Mouse (Mus musculus) liver, embryonic 13.5 days (tissue): ENCODE data around the gene 1700001C19Rik. TPM values are rescaled to one million over a fixed set of nuclear protein-coding genes. Genes with fewer than 3 reads are reported as not detected.

Experiments
- ATAC-seq: fragments of 200-750 bp; cut with Nextera tagmentation; 2 replicates; pipeline ENCODE4 v1.8.0; 2017; ENCODE audit warnings: low read depth, mild to moderate bottlenecking, moderate number of reproducible peaks, moderate library complexity
- DNase-seq: peaks from one replicate; pipeline ENCODE4 v3.0.0; 2022
- H3K27ac ChIP-seq: fragments of 300-500 bp; sonication (generic); 2 replicates; pipeline ENCODE4 v1.5.1; 2015; ENCODE audit warnings: moderate library complexity, mild to moderate bottlenecking, inconsistent platforms
- H3K27me3 ChIP-seq: fragments of 300-500 bp; sonication (generic); 2 replicates; pipeline ENCODE4 v1.6.1; 2015; ENCODE audit warnings: mild to moderate bottlenecking, inconsistent platforms
- H3K36me3 ChIP-seq: fragments of 300-500 bp; sonication (generic); 2 replicates; pipeline ENCODE4 v1.6.1; 2015; ENCODE audit warnings: mild to moderate bottlenecking, inconsistent platforms
- H3K4me1 ChIP-seq: fragments of 300-500 bp; sonication (generic); replicated peaks from 2 replicates; pipeline ENCODE4 v1.6.1; 2015; ENCODE audit warnings: inconsistent platforms
- H3K4me2 ChIP-seq: fragments of 300-500 bp; sonication (generic); 2 replicates; pipeline ENCODE4 v1.6.1; 2015; ENCODE audit warnings: inconsistent platforms, mild to moderate bottlenecking, moderate library complexity
- H3K4me3 ChIP-seq: fragments of 300-500 bp; sonication (generic); replicated peaks from 2 replicates; pipeline ENCODE4 v1.5.1; 2015; ENCODE audit warnings: mild to moderate bottlenecking, inconsistent platforms
- H3K9ac ChIP-seq: fragments of 300-500 bp; sonication (generic); 2 replicates; pipeline ENCODE4 v1.6.1; 2015; ENCODE audit warnings: mild to moderate bottlenecking, inconsistent platforms
- H3K9me3 ChIP-seq: fragments of 300-500 bp; sonication (generic); replicated peaks from 2 replicates; pipeline ENCODE4 v1.6.1; 2016; ENCODE audit warnings: inconsistent platforms
- WGBS: fragments of 180-500 bp; shearing (Covaris S2); methylation state at CpG from one replicate; pipeline ENCODE4 v1.1.7; 2015; ENCODE audit not compliant: insufficient replicate concordance; 5-methylcytosine and 5-hydroxymethylcytosine counted together
- polyA plus RNA-seq: library from polyadenylated mRNA; unstranded; fragments of >200 nt; fragmentation: Nextera tagmentation; extraction: Ambion mirVana; gene quantifications from 2 replicates; pipeline ENCODE4 v1.2.1, GENCODE M21; 2015

Gene 1700001C19Rik
- polyA plus RNA-seq, 1 experiment from 2014 or later: 0.88 TPM

GRCm38 (mm10) chr17:47446561-47446960 lies 9.4 kb upstream of the 1700001C19Rik start:
- Histone ChIP-seq H3K36me3 (no peaks in the 10 kb centered on the region), H3K27me3 (no peaks in the 10 kb centered on the region), H3K4me3 (no peak overlapping the region), H3K4me2 (no peak overlapping the region), H3K9me3 (no peaks in the 10 kb centered on the region), H3K9ac (0 out of 2 replicates have a peak overlapping the region, but pooled peaks have one; percentile 0), H3K27ac (peak overlapping the region; percentile 55), H3K4me1 (peaks cover 66% of the 10 kb centered on the region)
- WGBS: 65% methylated on average over 11 of the region's 11 CpGs
- DNase-seq (no peak), ATAC-seq (no peak)

- H3K4me1 ChIP-seq: peaks cover 72% of the 10 kb centered on the region
- no peak for DNase-seq
Measured at GRCm38 (mm10) chr17:47446025-47446424, 8.8 kb upstream of the 1700001C19Rik start.

GRCm38 (mm10) chr17:47445518-47445917 lies 8.3 kb upstream of the 1700001C19Rik start:
- Histone ChIP-seq H3K9ac (no peak overlapping the region), H3K27me3 (no peaks in the 10 kb centered on the region), H3K9me3 (no peaks in the 10 kb centered on the region), H3K36me3 (no peaks in the 10 kb centered on the region), H3K4me2 (no peak overlapping the region), H3K27ac (peak overlapping the region; percentile 55), H3K4me3 (no peak overlapping the region), H3K4me1 (peaks cover 76% of the 10 kb centered on the region)
- ATAC-seq: no peak
- WGBS: 36% methylated on average over 11 of the region's 11 CpGs
- DNase-seq: no peak

More at GRCm38 (mm10) chr17:47446025-47446424, 8.8 kb upstream of the 1700001C19Rik start:
- H3K27me3 ChIP-seq: no peaks in the 10 kb centered on the region
- ATAC-seq: peak; percentile 69
- no peaks in the 10 kb centered on the region for H3K36me3 ChIP-seq
- WGBS: 25% methylated on average over 9 of the region's 9 CpGs
- peak overlapping the region; percentile 55; the same call in 1 of the 2 replicates for H3K27ac ChIP-seq
- H3K4me2 ChIP-seq: no peak overlapping the region
- H3K9me3 ChIP-seq: no peaks in the 10 kb centered on the region
- H3K4me3 ChIP-seq: no peak overlapping the region
- H3K9ac ChIP-seq: 0 out of 2 replicates have a peak overlapping the region, but pooled peaks have one; percentile 0

- peaks cover 76% of the 10 kb centered on the region for H3K4me1 ChIP-seq
- no peak overlapping the region for H3K27ac ChIP-seq
Measured at GRCm38 (mm10) chr17:47444113-47444512, 6.9 kb upstream of the 1700001C19Rik start.

GRCm38 (mm10) chr17:47442271-47442670 lies 5.1 kb upstream of the 1700001C19Rik start:
- no peak for DNase-seq
- Histone ChIP-seq H3K27me3 (peaks cover 17% of the 10 kb centered on the region), H3K4me3 (no peak overlapping the region), H3K4me1 (peaks cover 74% of the 10 kb centered on the region), H3K4me2 (no peak overlapping the region), H3K36me3 (no peaks in the 10 kb centered on the region), H3K9ac (no peak overlapping the region), H3K9me3 (no peaks in the 10 kb centered on the region), H3K27ac (no peak overlapping the region)
- ATAC-seq: no peak
- 70% methylated on average over 3 of the region's 3 CpGs for WGBS

More at GRCm38 (mm10) chr17:47444113-47444512, 6.9 kb upstream of the 1700001C19Rik start:
- H3K9ac ChIP-seq: no peak overlapping the region
- no peak overlapping the region for H3K4me2 ChIP-seq
- no peaks in the 10 kb centered on the region for H3K9me3 ChIP-seq
- no peak for DNase-seq
- H3K4me3 ChIP-seq: no peak overlapping the region
- H3K27me3 ChIP-seq: no peaks in the 10 kb centered on the region
- no peak for ATAC-seq
- 57% methylated on average over 6 of the region's 6 CpGs for WGBS
- H3K36me3 ChIP-seq: no peaks in the 10 kb centered on the region

GRCm38 (mm10) chr17:47441296-47442051 lies 4.3 kb upstream of the 1700001C19Rik start:
- H3K27me3 ChIP-seq: peaks cover 25% of the 10 kb centered on the region
- WGBS: 59% methylated on average over 19 of the region's 19 CpGs
- no peak overlapping the region for H3K9ac ChIP-seq
- H3K4me2 ChIP-seq: no peak overlapping the region
- DNase-seq (no peak), ATAC-seq (no peak)
- no peaks in the 10 kb centered on the region for H3K9me3 ChIP-seq
- no peak overlapping the region for H3K4me3 ChIP-seq
- no peaks in the 10 kb centered on the region for H3K36me3 ChIP-seq
- H3K27ac ChIP-seq: no peak overlapping the region
- peaks cover 75% of the 10 kb centered on the region for H3K4me1 ChIP-seq

- Histone ChIP-seq H3K27me3 (peaks cover 32% of the 10 kb centered on the region), H3K9ac (no peak overlapping the region), H3K4me3 (no peak overlapping the region), H3K9me3 (no peaks in the 10 kb centered on the region), H3K4me1 (peaks cover 69% of the 10 kb centered on the region), H3K27ac (peak overlapping the region; percentile 39; the same call in 1 of the 2 replicates), H3K36me3 (no peaks in the 10 kb centered on the region), H3K4me2 (no peak overlapping the region)
- DNase-seq (no peak), ATAC-seq (no peak)
- WGBS: 60% methylated on average over 9 of the region's 9 CpGs
Measured at GRCm38 (mm10) chr17:47440359-47440890, 3.2 kb upstream of the 1700001C19Rik start.

GRCm38 (mm10) chr17:47439396-47440028 lies 2.3 kb upstream of the 1700001C19Rik start:
- Histone ChIP-seq H3K9ac (no peak overlapping the region), H3K4me3 (no peak overlapping the region), H3K4me2 (no peak overlapping the region), H3K27ac (peak overlapping the region; percentile 56), H3K36me3 (no peaks in the 10 kb centered on the region), H3K9me3 (no peaks in the 10 kb centered on the region), H3K27me3 (peaks cover 32% of the 10 kb centered on the region), H3K4me1 (peaks cover 61% of the 10 kb centered on the region)
- ATAC-seq: no peak
- no peak for DNase-seq
- WGBS: 22% methylated on average over 9 of the region's 9 CpGs

GRCm38 (mm10) chr17:47438611-47439010 lies 1.4 kb upstream of the 1700001C19Rik start:
- H3K4me3 ChIP-seq: no peak overlapping the region
- H3K27ac ChIP-seq: peak overlapping the region; percentile 56; the same call in 1 of the 2 replicates
- DNase-seq (no peak), ATAC-seq (no peak)
- H3K4me1 ChIP-seq: peaks cover 65% of the 10 kb centered on the region
- no peaks in the 10 kb centered on the region for H3K36me3 ChIP-seq
- H3K9me3 ChIP-seq: no peaks in the 10 kb centered on the region
- no peak overlapping the region for H3K9ac ChIP-seq
- no peak overlapping the region for H3K4me2 ChIP-seq
- 62% methylated on average over 6 of the region's 6 CpGs for WGBS
- peaks cover 32% of the 10 kb centered on the region for H3K27me3 ChIP-seq

- H3K27ac ChIP-seq: peak within 1 kb of the TSS; percentile 29; the same call in 1 of the 2 replicates
- peak within 1 kb of the TSS; percentile 63 for H3K9ac ChIP-seq
- ATAC-seq (peak; percentile 24; the same call in 1 of the 2 replicates), DNase-seq (no peak)
- peaks cover 32% of the 10 kb centered on the region for H3K27me3 ChIP-seq
- peak within 1 kb of the TSS; percentile 60 for H3K4me3 ChIP-seq
- peak within 1 kb of the TSS; percentile 76 for H3K4me2 ChIP-seq
- peaks cover 59% of the 10 kb centered on the region for H3K4me1 ChIP-seq
- 2% methylated on average over 44 of the region's 45 CpGs for WGBS
- H3K9me3 ChIP-seq: no peaks in the 10 kb centered on the region
- no peaks in the 10 kb centered on the region for H3K36me3 ChIP-seq
Measured at GRCm38 (mm10) chr17:47436156-47436906, 845 bp downstream of the 1700001C19Rik start, which contains the start of gene AI661453. Gene AI661453 (plus strand): TSS chr17:47436615.

- H3K9me3 ChIP-seq: no peaks in the 10 kb centered on the region
- WGBS: 65% methylated on average over 5 of the region's 5 CpGs
- H3K4me1 ChIP-seq: peaks cover 16% of the 10 kb centered on the region
- H3K9ac ChIP-seq: no peak overlapping the region
- peaks cover 4% of the 10 kb centered on the region; the same call in 1 of the 2 replicates for H3K27me3 ChIP-seq
- no peak overlapping the region for H3K4me2 ChIP-seq
- ATAC-seq (no peak), DNase-seq (no peak)
- no peak overlapping the region for H3K27ac ChIP-seq
- no peak overlapping the region for H3K4me3 ChIP-seq
- no peaks in the 10 kb centered on the region for H3K36me3 ChIP-seq
Measured at GRCm38 (mm10) chr17:47430815-47431214, 6.4 kb downstream of the 1700001C19Rik start.
